Mouse (Mus musculus) layer of hippocampus, postnatal 25 days (tissue): ENCODE data around the gene Fmnl1. TPM values are rescaled to one million over a fixed set of nuclear protein-coding genes. Genes with fewer than 3 reads are reported as not detected.

Source experiments
- DNase-seq, 2 experiments: peaks; one replicate each; pipeline ENCODE4 v3.0.0; 2022; ENCODE audit warnings: mixed read lengths in 2 of 2, low spot score in 1 of 2; ENCODE audit errors: extremely low spot score in 1 of 2
- total RNA-seq, 2 experiments: library from RNA; stranded (reverse); gene quantifications; 2 replicates each; pipeline ENCODE4 v1.2.3; 2021

Fmnl1 gene
- total RNA-seq, 2 experiments from 2014 or later: 127 to 147 TPM

DNA sequence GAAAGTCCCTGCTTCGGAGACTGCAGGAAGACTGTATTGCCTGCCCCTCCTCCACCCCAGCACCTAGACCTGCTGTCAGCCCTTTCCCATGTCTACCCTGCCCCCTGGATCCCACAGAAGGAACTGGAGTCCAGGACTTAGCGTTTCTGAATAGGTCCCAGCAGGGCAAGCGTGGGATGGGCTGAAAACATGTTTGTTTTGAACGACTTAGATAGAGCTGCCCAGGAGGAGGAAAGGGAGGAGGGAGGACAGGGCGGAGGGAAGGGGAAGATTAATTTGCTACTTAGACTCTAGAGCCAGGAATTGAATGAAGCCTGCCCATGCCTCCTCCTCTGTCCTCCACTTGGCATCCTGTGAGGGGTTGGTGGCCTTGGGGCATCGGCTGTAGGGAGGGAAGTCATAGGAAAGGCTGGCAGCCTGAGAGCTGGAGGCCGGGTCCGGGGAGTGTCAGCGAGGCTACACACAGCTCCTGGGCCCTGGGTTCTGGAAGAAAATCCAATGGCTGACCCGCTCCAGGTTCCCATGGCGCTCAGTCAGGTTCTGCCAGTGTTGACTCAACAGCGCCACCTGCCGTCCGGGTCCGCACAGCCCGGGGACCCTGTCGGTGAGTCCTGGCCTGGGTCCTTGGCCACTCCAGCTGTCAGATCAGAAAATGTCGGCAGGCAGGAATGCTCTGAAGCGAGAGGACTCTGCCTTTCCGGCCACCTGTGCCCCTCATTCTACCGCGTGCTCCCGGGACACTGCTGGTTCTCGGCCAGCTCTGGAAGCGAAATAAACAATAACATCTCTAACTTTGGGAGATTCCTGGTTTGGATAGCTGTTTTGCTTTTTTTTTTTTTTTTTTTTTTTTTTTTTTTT lies 12.1 kb upstream of the Fmnl1 start:
- DNase-seq: peak; percentile 98 to 99

DNA sequence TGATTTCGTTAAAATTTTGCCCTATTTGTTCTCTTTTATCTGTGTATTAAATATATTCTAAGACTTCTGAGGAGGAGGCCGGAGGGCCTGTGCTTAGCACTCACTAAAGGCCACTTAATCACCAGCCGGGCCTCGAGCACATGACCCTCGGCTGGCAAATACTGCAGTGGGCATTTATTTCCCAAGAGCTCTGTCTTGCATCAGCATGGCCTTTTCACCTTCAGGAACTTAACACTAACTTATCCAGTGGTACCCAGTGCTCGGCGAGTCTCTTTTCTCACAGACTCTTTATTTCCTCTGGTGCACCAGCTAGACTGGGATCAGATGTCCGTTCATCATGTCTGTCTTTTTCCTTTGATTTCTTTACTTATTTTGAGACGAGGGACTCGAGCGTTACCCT lies 10.2 kb upstream of the Fmnl1 start:
- no peak for DNase-seq

DNA sequence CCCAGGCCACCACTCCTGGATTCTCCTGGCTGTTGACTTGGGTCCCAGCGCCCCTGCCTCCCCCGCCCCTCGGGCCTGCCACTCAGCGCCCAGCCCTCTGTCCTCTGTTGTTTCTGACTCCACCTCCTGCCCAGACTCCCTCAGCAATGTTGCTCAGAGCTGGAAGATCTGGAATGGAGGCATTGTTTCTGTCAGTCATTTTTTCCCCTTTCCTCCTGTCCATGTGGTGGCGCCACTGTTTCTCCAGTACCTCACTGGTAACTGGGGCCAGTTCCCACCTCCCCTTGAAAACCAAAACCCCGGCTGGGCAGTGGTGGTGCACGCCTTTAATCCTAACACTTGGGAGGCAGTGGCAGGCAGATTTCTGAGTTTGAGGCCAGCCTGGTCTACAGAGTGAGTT lies 9.5 kb upstream of the Fmnl1 start:
- no peak for DNase-seq

DNA sequence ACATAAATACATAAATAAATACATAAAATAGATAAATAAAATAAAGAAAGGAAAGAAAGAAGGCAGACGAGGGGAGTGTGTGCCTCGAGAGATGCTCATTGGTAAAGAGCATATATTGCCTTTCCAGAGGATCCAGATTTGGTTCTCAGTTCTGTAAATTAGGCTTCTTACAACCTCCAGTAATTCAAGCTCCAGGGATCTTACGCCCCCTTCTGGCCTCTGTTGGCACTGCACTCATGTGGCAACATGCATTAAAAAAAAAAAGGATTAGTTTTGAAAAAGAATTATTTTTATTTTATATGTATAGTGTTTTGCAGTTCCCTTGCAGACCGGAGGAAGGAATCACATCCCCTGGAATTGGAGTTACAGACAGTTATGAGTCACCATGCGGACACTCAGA lies 8.8 kb upstream of the Fmnl1 start:
- no peak for DNase-seq

DNA sequence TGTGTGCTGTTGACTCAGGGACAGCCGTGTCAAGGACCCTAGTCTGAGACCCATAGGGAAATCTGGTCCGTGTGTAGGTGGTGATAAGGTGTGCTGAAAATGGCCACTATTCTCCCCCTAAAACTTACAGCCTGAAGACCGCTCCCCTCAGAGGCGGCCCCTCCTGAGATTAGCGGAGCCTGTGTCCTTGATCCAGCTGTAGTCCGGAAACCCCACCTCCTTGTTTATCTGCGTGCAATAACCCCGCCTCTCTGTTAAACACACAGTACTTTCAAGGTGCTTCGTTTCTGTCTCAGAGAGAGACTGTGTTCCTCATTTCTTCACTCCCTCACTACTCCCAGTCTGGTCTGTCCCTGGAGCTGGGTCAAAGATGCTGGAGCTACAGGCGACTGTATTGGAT lies 6.5 kb upstream of the Fmnl1 start:
- DNase-seq: no peak

DNA sequence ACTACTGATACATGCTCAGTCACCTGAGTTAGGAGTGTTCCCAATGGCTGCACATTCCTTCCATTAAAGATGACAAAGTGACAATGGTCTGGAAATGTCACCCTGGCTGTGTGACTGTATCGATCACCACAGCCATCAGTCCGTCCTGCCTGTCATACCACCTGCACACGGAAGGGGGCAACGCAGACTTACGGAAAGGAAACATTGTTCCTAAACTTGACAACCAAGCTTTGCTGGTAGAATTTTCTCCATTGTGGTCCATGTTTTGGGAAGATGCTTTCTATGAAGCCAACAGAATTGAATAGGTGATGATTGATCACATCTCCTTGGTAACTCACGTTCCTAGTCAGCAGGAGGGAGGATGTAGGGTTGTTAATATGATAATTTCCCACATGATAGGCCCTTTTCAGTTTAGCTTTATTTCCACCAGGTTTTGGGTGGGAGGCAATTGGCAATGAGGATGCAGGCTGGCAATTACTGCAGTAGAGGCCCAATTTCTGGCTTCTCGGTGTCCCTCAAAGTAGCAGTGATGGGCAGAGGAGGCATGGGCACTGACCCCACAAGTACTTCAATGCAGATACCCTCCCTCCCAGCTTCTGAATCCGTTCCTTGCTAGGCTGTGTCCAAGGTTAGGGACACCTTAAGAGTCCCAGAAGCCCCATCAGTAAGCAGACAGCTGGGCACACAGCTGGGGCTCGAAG lies 2.1 kb upstream of the Fmnl1 start:
- peak; percentile 56 to 74 for DNase-seq

DNA sequence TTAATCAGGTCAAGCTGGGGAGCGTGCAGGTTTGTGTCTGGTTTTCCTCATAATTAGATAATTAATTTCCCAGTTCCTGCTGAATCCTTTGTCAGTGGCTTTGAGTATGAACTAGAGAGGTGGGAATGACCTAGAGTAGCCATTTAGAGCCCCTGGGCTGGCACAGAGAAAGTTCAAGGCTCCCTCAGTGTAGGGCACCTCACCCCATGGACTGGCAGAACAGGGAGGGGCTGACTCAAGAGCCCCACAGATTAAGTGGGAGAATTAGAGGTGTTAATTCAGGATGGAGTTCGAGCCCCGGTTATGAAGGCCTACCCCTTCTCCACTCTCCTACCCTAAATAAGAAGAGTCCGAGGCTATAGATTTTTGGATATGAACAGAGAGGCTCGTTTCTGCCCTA lies 1.2 kb upstream of the Fmnl1 start:
- no peak for DNase-seq

DNA sequence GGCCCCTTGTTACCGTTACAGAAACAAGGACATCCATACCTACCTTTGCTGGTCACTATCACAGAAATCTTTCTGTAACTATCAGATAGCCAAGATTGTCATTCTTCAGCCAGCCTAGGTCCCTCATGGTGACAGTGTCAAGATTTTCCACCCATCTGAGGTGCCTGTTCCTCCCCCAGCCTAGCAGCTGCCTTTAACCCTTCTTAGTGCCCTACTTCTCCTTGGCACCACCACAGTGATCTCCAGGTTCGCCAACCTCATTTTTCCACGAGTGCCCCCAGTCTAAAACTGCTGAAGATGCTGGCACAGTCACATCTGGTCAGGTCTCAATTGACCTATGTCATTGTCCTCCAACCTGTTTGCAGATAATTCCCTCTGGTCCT lies 805 bp upstream of the Fmnl1 start:
- no peak for DNase-seq

DNA sequence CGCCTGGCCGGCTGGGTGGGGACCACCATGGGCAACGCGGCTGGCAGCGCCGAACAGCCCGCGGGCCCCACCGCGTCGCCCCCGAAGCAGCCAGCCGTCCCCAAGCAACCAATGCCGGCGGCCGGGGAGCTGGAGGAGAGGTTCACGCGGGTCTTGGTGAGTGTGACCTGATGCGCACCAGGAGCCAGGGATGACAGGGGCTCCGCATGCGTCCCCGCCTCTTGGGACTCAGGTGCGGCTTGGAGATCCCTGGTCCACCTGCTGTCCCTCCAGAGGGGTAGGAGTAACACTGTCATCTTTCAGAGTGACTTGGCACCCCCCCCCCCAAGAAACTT lies 346 bp downstream of the Fmnl1 start:
- no peak for DNase-seq

DNA sequence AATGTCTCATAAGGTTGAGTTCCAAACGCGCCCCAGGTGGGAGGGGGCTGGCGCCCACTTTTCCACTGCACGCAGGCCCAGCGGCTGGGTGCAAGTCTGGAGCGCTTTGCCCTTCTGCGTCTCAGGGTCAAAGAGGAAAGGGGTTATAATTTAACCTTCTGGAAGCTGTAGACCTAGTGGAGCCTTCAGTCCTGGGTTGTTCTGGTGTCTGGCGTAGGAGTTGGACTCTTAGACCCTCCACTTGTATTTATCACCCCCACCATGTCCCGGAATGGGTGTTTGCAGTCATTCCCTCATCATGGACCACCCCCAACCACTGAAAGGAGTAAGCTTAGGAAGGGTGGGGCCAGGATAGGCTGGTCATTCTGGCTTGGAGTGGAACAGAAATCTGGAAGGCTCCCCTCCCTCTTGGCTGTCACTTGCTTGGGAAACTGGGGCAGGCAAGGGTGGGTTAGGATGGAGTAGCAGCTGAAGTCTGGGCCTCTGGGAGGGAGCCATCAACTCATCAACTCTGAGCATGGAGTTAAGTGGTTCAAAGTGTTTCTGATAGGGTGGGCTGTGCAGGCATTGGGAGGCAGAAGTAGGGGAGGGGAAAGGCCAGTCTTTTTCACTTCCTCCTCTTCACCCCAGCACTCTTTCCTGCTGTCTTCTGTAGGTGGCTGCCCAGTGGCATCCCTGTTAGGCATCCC lies 940 bp downstream of the Fmnl1 start:
- DNase-seq: no peak

DNA sequence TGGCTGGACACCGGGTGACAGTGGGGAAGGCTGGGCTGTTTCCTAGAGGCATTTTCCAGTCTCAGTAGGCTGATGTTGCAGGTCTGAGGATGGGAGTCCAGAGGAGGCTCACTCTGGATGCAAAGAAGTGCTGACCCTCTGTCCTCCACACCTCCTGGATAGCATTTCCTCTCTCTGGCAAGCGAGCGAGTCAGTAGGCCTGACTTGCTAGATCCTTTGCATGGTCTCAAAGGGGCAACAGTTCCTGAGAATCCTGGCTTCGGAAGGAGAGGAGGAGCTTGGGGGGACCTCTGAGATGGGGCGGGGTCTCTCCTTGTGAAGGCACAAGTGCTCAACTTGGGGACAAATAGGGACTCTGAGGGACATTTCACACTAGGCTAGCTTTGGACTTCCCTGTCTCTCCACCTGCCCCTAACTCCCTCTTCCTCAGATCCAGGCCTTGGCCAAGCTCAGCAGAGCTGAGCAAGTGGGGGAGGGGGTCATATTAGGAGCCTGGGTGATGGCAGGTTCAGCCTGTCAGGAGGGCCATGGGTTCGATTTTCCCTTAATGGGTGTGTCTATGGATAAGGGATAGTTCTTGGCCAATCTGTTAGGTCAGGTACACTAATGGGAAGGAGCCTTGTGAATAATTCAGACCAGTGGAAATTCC lies 1.6 kb downstream of the Fmnl1 start:
- no peak for DNase-seq

DNA sequence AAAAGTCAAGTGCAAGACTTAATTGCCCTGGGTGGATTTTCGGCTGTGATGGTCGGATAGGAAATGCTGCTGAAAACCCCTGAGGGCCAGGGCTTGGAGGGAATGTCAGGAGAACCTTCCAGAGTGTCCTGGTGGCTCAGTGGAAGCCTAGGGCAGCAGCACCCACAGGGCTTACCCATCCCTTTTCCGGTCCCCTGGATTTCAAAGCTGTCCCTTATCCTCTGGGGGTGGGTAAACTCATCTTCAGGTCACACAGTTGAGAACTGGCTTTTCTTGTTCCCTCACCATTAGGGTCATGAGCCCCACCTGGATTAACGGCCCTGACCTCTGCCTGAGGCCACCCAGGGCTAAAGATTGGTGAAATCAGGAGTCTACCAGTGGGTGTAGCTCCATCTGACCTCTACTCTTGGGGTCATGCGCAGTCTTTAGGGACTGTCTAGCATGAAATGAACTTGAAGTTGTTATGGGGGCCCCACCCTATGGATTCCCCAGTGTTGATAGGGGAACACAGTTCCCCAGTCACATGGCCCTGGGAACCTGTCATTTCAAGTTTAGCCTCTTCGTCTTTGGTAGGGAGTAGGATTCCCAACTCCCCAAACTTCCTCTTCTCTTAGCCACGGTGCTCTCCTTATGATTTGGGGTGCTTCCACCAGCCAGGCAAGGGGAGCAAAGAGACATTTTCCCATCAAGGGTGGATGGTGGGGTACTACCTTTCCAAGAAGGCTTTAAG lies 2.3 kb downstream of the Fmnl1 start:
- DNase-seq: no peak

DNA sequence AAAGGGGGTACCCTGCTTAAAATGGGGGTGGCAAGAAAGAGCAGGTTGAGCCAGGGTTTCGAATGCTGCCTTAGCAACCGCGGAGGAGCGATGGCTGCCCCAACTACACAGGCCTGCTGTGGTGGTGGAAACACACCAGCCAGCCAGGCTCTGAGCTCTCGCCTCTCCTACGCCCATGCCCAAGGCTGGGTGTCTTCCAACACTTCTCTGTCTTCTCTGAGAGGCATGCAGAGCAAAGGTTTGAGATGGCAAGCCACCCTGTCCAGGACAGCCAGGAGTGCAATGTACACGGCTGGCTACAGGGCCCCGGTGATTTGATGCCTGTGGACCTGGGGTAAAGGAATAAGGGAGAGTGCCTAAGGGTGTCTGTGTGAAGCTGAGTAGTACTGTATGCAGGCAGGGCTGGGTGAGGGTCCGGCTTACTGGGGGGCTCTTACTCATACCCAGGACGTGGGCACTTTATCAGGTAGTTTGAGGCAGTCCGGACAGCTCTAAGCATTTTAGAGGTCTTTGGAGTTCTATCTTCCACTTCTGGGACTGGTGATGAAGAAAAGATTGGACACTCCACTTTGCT lies 3.0 kb downstream of the Fmnl1 start:
- no peak for DNase-seq

DNA sequence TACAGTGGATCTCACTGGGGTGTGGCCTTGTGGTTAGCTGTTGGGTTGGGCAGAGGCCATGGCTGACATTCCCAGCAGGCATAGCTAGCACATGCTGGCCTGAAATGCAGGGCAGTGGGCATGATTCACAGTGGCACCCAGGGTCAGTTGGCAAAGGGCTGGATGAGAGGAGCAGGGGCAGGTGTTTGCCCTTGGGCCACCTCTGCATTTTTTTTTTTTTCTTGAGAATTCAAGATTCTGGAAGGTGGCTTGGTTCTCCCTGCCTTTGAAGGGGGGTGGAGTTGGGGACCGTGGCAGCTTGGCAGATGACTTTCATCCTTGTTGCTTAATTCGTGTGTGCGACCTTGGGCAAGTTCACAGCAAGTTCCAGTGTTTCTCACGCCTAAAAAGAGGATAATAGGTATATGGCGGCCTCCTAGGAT lies 3.5 kb downstream of the Fmnl1 start:
- DNase-seq: no peak

DNA sequence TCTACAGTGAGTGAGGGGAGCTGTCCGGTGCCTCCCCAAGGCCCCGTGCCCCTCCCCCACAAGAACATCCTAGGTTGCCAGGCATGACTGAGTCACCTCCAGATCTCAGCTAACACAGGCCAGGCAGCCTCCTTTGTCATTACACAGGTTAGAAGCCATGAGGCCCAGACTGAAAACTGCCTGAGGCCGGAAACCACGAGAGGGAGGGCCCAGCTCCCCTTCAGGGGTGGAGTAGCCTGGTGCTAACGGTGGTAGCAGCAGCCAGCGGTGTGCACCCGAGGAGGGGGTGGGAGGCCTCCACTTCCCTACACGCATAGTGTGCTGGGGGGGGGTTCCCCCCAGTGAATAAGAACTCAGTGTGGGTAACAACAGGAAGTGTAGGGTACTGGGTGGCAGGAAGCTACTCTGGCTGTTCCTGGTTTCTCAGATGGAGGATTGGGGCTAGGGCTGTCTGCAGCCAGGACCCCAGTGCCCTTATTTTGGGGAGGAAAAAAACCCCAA lies 4.0 kb downstream of the Fmnl1 start:
- peak in 1 of 2 experiments; percentile 4 for DNase-seq

DNA sequence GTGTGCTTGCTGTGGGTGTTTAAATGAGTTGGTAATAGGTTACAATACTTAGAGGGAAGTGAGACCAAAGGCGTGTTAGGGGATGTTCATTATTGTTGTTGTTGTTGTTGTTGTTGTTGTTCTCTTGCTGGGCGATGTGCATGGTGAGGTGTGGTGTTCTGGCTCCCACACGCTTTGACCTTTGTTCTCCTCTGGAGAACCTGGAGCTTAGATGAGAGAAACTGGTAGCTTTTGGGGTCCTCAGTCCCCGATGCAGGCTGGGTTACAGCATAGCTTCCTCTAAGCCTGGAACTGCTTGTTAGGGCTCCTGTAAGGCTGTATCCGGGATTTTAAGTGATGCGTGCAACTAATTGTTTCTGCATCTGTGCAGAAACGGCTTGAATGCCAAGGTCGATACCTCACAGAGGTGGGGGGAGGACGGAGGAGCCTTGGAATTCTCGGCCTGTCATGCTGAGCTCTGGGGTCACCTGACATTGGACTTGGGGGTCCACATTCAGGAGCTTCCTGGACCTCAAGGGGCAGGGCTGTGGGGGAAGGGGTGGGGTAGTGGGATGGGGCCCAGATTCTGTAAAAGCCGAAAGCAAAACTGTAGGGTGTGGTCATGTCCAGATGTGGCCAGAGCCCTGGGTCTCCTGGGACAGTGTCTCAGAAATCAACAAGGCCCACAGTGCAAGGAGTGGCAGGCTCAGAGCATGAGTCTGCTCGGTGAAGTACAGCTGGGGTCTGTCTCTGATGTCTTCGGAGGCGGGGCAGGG lies 5.0 kb downstream of the Fmnl1 start:
- peak in 1 of 2 experiments; percentile 3 for DNase-seq

DNA sequence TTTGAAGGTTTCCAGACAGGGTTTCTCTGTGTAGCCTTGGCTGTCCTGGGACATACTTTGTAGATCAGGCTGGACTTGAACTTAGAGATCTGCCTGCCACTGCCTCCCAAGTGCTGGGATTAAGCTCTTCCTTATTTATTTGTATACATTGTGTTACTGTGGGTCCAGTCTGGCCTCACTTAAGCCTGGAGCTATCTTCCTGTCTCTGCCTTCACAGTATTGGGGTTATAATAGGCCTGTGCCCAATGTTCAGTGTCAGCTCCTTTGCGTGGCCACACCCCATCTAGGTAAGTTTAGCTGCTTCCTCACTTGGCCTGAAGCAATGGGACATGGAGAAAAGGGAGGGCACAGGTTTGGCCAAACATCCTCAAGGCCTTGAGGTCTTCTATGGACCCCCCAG lies 5.6 kb downstream of the Fmnl1 start:
- DNase-seq: no peak

DNA sequence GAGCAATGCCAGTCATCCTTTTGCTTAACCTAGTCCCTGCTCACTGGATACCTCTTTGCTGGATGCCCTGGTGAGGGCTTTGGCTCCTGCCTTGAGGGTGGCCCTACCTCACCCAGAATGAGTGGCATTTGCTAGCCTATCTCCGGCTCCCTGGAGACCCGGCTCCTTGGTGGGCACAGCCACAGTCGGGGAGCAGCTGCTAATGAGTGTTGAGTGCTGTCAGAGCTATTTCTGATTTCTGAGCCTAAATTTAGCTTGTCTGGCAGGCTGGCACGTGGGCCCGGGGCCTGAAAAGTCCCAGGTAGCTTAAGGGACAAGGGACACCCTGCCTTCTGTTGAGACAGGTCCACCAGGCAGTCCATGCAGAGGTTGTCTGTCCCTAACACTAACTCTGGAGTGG lies 6.3 kb downstream of the Fmnl1 start:
- peak in 1 of 2 experiments; percentile 3 for DNase-seq
